Mouse (Mus musculus) midbrain, embryonic 14.5 days (tissue): ENCODE measurements around the gene Tff3. TPM values are rescaled to one million over a fixed set of nuclear protein-coding genes. Genes with fewer than 3 reads are reported as not detected.

ENCODE experiments used
- ATAC-seq: fragments of 200-750 bp; cut with Nextera tagmentation; 2 replicates; pipeline ENCODE4 v1.8.0; 2017; ENCODE audit warnings: moderate number of reproducible peaks, moderate library complexity; ENCODE audit not compliant: low FRiP score, low TSS enrichment
- DNase-seq: peaks from one replicate; pipeline ENCODE4 v3.0.0-alpha.2; 2015
- H3K27ac ChIP-seq: fragments of 300-500 bp; sonication (generic); replicated peaks from 2 replicates; pipeline ENCODE4 v1.5.1; 2014; ENCODE audit warnings: mild to moderate bottlenecking, low read depth, low read length, moderate library complexity
- H3K27me3 ChIP-seq: fragments of 300-500 bp; sonication (generic); 2 replicates; pipeline ENCODE4 v1.6.1; 2014; ENCODE audit warnings: low read length, control low read depth, mixed read lengths; ENCODE audit not compliant: control insufficient read depth, insufficient read depth
- H3K36me3 ChIP-seq: fragments of 300-500 bp; sonication (generic); 2 replicates; pipeline ENCODE4 v1.6.1; 2014; ENCODE audit warnings: low read length, control low read depth; ENCODE audit not compliant: control insufficient read depth, insufficient read depth
- H3K4me1 ChIP-seq: fragments of 300-500 bp; sonication (generic); 2 replicates; pipeline ENCODE4 v1.6.1; 2014; ENCODE audit warnings: mild to moderate bottlenecking, antibody characterized with exemption, low read length, control low read depth; ENCODE audit not compliant: control insufficient read depth, insufficient read depth
- H3K4me2 ChIP-seq: fragments of 300-500 bp; sonication (generic); 2 replicates; pipeline ENCODE4 v1.6.1; 2014; ENCODE audit warnings: mild to moderate bottlenecking, low read length, moderate library complexity
- H3K4me3 ChIP-seq: fragments of 300-500 bp; sonication (generic); replicated peaks from 2 replicates; pipeline ENCODE4 v1.5.1; 2014; ENCODE audit warnings: low read depth, low read length
- H3K9ac ChIP-seq: fragments of 300-500 bp; sonication (generic); replicated peaks from 2 replicates; pipeline ENCODE4 v1.6.1; 2014; ENCODE audit warnings: mild to moderate bottlenecking, low read length, moderate library complexity
- H3K9me3 ChIP-seq: fragments of 300-500 bp; sonication (generic); 2 replicates; pipeline ENCODE4 v1.6.1; 2016; ENCODE audit warnings: low read length, control low read depth, mixed read lengths; ENCODE audit not compliant: control insufficient read depth
- WGBS: fragments of 180-500 bp; shearing (Covaris S2); extraction: QIAGEN DNeasy Blood & Tissue Kit; methylation state at CpG from one replicate; pipeline ENCODE4 v1.1.7; 2014; 5-methylcytosine and 5-hydroxymethylcytosine counted together
- polyA plus RNA-seq: library from polyadenylated mRNA; unstranded; fragments of >200 nt; fragmentation: Nextera tagmentation; extraction: Ambion mirVana; gene quantifications from 2 replicates; pipeline ENCODE4 v1.2.1, GENCODE M21; 2014

The Tff3 gene
- polyA plus RNA-seq, 1 experiment from 2014 or later, result 1.3 TPM

GRCm38 (mm10) chr17:31134913-31135312, 5.5 kb upstream of the Tff3 start:
- Histone ChIP-seq H3K4me2 (no peak overlapping the region), H3K9ac (no peak overlapping the region), H3K9me3 (no peaks in the 10 kb centered on the region), H3K4me3 (no peak overlapping the region), H3K4me1 (no peaks in the 10 kb centered on the region), H3K36me3 (no peaks in the 10 kb centered on the region), H3K27me3 (no peaks in the 10 kb centered on the region), H3K27ac (no peak overlapping the region)
- whole genome bisulfite sequencing, result 78% methylated on average over 6 of the region's 6 CpGs
- DNase-seq (no peak), ATAC-seq (no peak)

DNA sequence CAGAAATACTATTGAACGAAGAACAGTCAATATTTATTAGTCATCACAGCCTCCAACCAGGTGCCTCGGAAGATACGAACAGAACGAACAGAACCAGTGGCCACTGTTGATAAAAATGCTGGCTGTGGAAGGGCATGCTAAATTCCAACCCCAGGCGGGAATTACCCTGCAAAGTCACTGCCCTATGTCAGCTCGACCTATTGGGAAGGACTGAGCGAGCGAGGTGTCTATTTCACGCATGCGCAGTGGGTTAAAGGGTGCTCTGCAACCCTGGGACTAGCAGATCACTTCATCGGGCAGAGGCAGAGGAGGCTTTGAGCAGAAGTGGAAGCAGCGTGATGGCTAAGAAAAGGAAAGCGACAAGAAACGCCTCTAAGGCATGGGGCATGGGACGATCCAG, 4.3 kb upstream of the Tff3 start:
- ATAC-seq, result no peak
- WGBS, result 87% methylated on average over 15 of the region's 15 CpGs

DNA sequence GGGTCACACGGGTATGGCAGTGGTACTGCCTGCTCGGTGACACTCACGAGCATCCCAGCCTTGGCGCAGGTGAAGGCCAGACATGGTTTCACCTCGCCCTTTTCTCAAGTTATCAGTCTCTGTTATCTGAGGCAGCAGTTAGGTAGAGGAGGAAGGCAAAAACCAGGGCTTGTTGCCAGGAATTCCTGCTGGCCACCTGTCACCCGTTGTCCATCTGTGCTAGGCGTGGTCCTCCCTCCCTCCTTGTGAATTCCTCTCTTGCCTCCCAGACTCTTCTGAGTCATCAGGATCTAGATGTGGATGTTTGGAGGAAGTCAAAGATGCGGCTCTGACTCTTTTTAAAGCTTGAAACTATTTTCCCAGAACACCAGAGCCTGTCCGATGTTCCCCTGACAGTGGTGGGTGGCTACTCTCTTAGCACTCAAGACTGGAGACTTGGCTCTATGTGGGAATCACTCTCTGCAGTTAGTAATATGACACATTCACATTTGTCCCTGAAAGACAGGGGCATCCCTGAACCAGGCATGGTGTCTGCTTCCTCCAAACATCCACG, 1.9 kb upstream of the Tff3 start:
- H3K4me1 ChIP-seq, result 0 out of 2 replicates have a peak, but pooled peaks cover 5% of the 10 kb centered on the region
- DNase-seq, result no peak
- H3K4me2 ChIP-seq, result no peak overlapping the region
- H3K27me3 ChIP-seq, result no peaks in the 10 kb centered on the region
- H3K9ac ChIP-seq, result no peak overlapping the region
- no peak overlapping the region for H3K4me3 ChIP-seq
- H3K27ac ChIP-seq, result no peak overlapping the region
- no peaks in the 10 kb centered on the region for H3K36me3 ChIP-seq
- ATAC-seq, result no peak
- H3K9me3 ChIP-seq, result no peaks in the 10 kb centered on the region
- WGBS, result 85% methylated on average over 10 of the region's 10 CpGs

More for the DNA sequence above, 4.3 kb upstream of the Tff3 start:
- no peaks in the 10 kb centered on the region for H3K27me3 ChIP-seq
- no peaks in the 10 kb centered on the region for H3K36me3 ChIP-seq
- DNase-seq, result no peak
- H3K4me2 ChIP-seq, result no peak overlapping the region
- H3K4me1 ChIP-seq, result 0 out of 2 replicates have a peak, but pooled peaks cover 5% of the 10 kb centered on the region
- H3K9ac ChIP-seq, result no peak overlapping the region
- no peak overlapping the region for H3K27ac ChIP-seq
- H3K4me3 ChIP-seq, result no peak overlapping the region
- no peaks in the 10 kb centered on the region for H3K9me3 ChIP-seq

DNA sequence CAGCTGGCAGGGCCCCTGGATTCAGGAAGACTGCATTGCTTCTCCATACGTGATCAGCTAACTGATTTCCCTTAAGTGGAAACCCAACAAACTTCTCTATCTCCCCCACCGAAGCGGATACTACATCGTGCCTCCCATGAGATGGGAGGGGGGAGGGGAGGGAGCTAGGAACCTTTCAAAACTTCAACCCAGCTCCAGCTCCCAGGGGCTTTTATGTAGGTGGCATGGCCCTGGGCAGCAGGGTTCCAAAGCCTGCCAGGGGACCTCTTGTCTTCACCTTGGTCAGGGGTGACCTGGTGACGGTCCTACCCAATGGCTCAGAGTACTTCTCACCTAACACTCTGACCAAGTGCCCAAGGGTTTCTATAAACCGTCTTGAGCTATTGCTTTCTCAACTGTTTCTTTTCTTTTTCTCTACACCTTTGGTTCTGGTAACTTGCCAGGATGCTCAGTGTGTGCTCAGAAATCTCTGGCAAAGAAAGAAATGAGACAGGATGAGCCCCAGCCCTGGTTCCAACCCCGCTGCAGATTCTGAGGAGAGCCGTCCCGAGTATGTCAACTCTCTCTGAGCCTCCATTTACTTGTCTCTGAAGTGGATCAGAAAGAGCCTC, 633 bp downstream of the Tff3 start:
- no peaks in the 10 kb centered on the region for H3K9me3 ChIP-seq
- H3K27me3 ChIP-seq, result no peaks in the 10 kb centered on the region
- no peak for DNase-seq
- no peak overlapping the region for H3K4me3 ChIP-seq
- 89% methylated on average over 9 of the region's 9 CpGs for WGBS
- no peak overlapping the region for H3K9ac ChIP-seq
- H3K27ac ChIP-seq, result no peak overlapping the region
- no peak for ATAC-seq
- H3K4me2 ChIP-seq, result no peak overlapping the region
- no peaks in the 10 kb centered on the region for H3K36me3 ChIP-seq
- 0 out of 2 replicates have a peak, but pooled peaks cover 5% of the 10 kb centered on the region for H3K4me1 ChIP-seq

DNA sequence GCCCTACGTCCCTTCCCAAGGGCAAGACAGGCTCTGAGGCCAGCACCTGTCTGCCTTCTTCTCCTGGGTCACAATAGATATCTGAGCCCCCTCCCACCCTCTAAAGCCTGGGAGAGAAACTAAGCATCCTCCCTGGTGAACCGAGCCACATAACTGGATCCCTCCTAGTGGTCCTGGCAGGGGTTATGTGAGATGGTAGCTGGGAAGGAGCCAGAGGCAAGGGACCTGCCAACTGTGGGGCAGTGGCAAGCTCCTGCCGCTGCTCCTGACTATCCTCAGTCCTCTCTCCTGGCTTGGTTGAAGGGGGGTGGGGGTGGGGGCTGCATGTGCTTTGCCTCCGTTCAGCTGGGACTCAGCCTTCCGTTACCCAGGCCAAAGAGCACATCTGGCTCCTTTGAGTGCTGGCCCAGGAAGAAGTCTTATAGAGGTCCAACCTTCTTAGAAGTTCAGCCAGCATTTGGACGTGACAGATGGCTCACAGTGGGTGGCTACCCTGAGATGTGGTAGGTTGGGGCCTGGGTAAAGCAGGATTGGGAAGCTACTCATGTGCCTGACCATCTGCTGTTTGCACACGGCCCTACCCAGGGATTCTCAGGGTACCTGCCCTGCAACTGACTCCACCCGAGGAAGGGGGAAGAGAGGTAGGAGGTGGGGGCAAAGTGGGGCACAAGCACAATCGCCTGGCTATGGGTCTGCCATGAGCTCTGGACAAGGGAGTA, 3.7 kb downstream of the Tff3 start:
- Histone ChIP-seq H3K36me3 (no peaks in the 10 kb centered on the region), H3K9me3 (no peaks in the 10 kb centered on the region), H3K9ac (no peak overlapping the region), H3K4me1 (0 out of 2 replicates have a peak, but pooled peaks cover 5% of the 10 kb centered on the region), H3K27ac (no peak overlapping the region), H3K4me2 (no peak overlapping the region), H3K27me3 (no peaks in the 10 kb centered on the region), H3K4me3 (no peak overlapping the region)
- 45% methylated on average over 9 of the region's 9 CpGs for WGBS
- DNase-seq (peak; percentile 47), ATAC-seq (no peak)

- ATAC-seq (no peak), DNase-seq (peak; percentile 74)
- WGBS, result 19% methylated on average over 8 of the region's 8 CpGs
- no peak overlapping the region for H3K4me2 ChIP-seq
- no peak overlapping the region for H3K9ac ChIP-seq
- H3K4me3 ChIP-seq, result no peak overlapping the region
- no peaks in the 10 kb centered on the region for H3K9me3 ChIP-seq
- H3K27ac ChIP-seq, result no peak overlapping the region
- H3K36me3 ChIP-seq, result peaks cover 9% of the 10 kb centered on the region; the same call in 1 of the 2 replicates
- H3K4me1 ChIP-seq, result no peaks in the 10 kb centered on the region
- no peaks in the 10 kb centered on the region for H3K27me3 ChIP-seq
Measured at GRCm38 (mm10) chr17:31121975-31122374, 7.5 kb downstream of the Tff3 start.

GRCm38 (mm10) chr17:31119429-31119828, 10.0 kb downstream of the Tff3 start:
- ATAC-seq (peak; percentile 48; the same call in 1 of the 2 replicates), DNase-seq (peak; percentile 88)
- Histone ChIP-seq H3K27me3 (no peaks in the 10 kb centered on the region), H3K9me3 (no peaks in the 10 kb centered on the region), H3K36me3 (peaks cover 18% of the 10 kb centered on the region), H3K9ac (no peak overlapping the region), H3K4me1 (no peaks in the 10 kb centered on the region), H3K27ac (no peak overlapping the region), H3K4me2 (no peak overlapping the region), H3K4me3 (no peak overlapping the region)
- 3% methylated on average over 7 of the region's 7 CpGs for WGBS

DNA sequence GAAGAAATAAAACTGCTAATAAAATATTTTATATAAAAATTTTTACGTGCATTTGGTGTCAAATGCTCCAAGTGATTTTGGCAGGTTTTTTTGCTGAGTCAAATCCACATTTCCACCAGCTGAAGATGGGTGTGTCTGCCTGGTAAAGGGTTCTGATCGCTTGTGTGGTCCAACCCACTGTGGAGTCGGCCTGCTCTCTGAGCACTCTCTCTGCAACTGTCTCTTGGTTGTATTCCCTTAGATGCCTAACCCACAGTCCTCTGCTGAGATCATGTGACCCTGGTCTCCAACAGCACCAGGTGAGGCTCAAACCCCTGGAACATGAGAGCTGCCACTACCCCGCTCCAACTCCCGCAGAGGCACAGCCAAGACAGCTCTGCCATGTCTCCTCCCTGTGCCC, 11.5 kb downstream of the Tff3 start:
- 86% methylated on average over 5 of the region's 5 CpGs for WGBS
- ATAC-seq (no peak), DNase-seq (no peak)

More for the DNA sequence above, 11.5 kb downstream of the Tff3 start:
- Histone ChIP-seq H3K9me3 (no peaks in the 10 kb centered on the region), H3K27me3 (no peaks in the 10 kb centered on the region), H3K9ac (no peak overlapping the region), H3K4me2 (no peak overlapping the region), H3K36me3 (peaks cover 26% of the 10 kb centered on the region), H3K27ac (no peak overlapping the region), H3K4me3 (no peak overlapping the region), H3K4me1 (no peaks in the 10 kb centered on the region)
